Mouse (Mus musculus) spleen, adult 2 months (tissue): Measurements from ENCODE around the gene Prkar2a.

Experiments used
- CTCF ChIP-seq: fragments of 200-500 bp; IDR thresholded peaks from 2 replicates; pipeline ENCODE4 v1.5.1; 2011; ENCODE audit warnings: mild to moderate bottlenecking, inconsistent platforms; ENCODE audit not compliant: insufficient read depth, insufficient read length, insufficient replicate concordance; ENCODE audit errors: extremely low read depth
- POLR2A ChIP-seq: fragments of 200-500 bp; IDR thresholded peaks from 2 replicates; pipeline ENCODE4 v1.6.1; 2011; ENCODE audit warnings: low read depth, low read length, inconsistent platforms

DNA sequence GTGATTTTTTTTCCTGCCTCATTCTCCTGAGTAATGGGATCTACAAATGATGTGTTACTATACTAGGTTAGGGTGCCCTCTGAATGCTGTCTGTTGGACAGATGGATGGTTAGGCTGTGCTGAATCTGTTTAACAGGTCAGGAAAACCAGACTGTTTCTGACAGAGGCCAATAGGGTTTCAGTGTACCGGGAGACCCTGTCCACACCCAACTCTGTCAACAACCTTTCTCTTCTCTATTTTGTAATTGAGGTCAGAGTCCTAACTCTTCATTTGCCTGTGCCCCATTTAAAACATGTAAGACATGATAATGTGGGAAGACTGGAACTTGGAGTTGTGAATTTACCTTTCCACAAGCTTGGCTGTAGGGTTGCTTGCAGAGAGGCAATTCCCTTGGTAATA is 879 bp downstream of the Prkar2a start:
- TF ChIP-seq CTCF (no peak), POLR2A (no peak)
